Mouse (Mus musculus): Measurements from ENCODE around the gene Cd80.
"Not testable (repeated sequence)": the region's sequence is repeated elsewhere in the genome, so short reads cannot be mapped to it uniquely, and the experiment has no call there.

The Cd80 gene

GRCm38 (mm10) chr16:38474677-38475286 is 19.4 kb downstream of the Cd80 start:
- DNase-seq: no peak

GRCm38 (mm10) chr16:38475681-38476311 is 20.4 kb downstream of the Cd80 start:
- no peak for DNase-seq

GRCm38 (mm10) chr16:38476312-38477240 is 21.2 kb downstream of the Cd80 start:
- DNase-seq: peak in 1 of 2 experiments; percentile 19

DNA sequence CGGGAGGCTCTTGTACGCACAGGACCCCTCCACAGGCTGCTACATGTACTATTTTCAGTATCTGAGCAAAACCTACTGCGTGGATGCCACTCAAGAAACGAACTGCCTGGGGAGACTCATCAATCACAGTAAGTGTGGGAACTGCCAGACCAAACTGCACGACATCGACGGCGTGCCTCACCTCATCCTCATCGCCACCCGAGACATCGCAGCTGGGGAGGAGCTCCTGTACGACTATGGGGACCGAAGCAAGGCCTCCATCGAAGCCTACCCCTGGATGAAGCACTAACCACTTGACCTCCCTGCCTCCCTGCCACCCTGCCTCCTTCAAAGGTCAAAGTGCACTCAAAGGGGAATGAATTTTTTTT is 21.9 kb downstream of the Cd80 start:
- not testable (repeated sequence) for DNase-seq

DNA sequence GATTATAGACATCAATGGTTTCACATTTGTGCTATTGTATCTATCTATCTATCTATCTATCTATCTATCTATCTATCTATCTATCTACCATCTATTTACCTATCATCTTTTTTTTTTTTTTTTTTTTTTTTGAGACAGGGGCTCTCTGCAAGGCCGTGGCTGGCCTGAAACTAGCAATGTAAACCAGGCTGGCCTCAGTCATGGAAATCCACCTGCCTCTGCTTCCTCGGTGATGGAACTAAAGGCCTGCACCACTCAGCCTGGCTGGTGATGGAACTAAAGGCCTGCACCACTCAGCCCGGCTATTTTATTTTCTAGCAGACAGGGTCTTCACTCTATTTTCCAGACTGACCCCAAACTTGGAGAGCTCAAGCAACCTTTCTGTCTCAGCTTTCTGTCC is 22.9 kb downstream of the Cd80 start:
- DNase-seq: no peak

DNA sequence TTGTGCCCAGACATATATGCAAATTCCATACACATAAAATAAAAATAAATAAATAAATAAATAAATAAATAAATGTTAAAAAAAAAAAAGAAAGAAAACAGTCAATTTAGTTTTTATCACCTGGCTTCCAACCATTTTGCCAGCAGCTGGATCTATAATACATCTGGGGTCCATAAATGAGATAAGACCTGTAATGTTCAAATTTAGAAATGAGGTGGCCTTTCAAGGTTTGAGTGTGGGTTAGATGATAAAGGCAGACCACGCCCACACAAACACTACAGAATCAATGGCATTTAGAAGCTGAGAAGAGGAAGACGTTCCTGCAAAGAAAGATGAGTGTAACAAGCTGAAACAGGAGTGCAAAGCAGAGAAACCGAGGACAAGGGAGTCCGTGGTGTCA is 26.0 kb downstream of the Cd80 start:
- DNase-seq: no peak

GRCm38 (mm10) chr16:38482780-38483562 is 27.6 kb downstream of the Cd80 start:
- DNase-seq: peak in 1 of 2 experiments; percentile 20

- DNase-seq: no peak
These were observed 28.4 kb downstream of the Cd80 start for GRCm38 (mm10) chr16:38483582-38484309.

- DNase-seq: no peak
These were observed 37.2 kb downstream of the Cd80 start for GRCm38 (mm10) chr16:38492551-38492950.

GRCm38 (mm10) chr16:38493890-38494289 is 38.5 kb downstream of the Cd80 start:
- peak in 1 of 2 experiments; percentile 30 for DNase-seq

DNA sequence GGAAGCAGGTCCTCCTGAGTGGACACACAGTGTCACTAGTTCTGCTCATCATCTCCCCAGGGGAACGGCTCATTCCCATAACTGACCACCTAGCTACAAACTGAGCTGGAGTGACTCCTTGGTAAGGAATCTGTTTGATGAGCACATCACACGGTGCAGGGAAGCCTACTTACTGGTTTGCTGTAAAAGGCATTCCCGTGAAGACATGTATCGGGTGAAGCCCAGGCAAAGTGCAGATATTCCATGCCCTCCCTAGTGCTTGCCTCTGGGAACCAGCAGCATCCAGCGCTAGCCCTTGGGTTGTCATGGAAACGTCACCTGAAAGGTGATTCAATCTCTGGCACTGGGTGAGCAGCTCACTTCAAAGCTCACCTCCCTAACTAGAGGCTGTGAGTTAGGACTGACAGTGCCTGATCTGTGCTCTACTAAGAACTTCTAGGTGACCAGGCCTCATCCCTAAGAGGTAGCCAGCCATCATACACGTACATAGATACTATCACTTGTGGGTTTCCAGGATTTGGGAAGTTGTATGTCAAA is 41.3 kb downstream of the Cd80 start:
- DNase-seq: no peak

DNA sequence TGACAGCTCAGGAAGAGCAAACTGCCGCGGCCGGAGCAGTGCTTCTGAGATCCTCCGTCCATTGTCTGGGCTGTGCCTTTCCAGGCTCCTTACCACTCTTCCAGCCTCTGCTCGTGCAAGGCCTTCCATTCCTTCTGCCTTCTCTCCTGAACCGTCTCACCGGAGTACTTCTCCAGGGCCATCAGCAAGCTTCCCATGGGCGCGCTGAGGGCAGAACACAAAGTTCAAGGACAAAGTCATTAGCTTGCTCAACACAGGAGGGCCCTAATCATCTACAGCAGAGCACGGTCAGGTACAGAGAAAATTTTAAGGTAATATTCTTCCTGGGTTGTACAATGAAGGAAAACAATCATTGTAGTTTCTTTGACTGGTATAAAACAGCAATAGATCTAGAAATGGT is 47.1 kb downstream of the Cd80 start:
- no peak for DNase-seq

- no peak for DNase-seq
These were observed 48.2 kb downstream of the Cd80 start for GRCm38 (mm10) chr16:38503528-38503927.

DNA sequence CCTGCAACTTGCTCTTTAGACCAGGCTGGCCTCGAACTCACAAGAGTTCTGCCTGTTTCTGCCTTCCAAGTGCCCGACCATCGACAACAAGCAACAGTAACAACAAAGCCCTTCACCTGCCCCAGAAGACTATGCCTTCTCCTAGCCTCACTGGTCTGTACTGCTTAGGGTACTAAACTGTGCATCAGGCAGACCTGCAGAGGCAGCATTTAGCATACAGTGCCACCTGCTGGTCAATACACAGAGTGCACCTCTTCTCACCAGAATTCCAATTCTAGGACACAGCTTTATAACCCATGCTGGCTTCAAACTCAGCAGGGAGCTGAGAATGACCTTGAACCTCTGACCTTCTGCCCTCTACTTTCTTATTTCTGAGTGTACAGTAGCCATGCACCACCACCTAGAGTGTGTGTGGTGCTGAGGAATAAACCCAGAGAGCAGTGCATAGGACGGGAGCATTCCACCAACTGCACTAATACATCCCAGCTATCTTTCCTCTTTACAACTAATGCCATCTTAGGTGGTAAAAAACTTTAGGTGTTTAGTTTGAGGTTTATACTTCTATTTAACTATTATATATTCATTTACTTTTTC is 50.8 kb downstream of the Cd80 start:
- peak; percentile 44 to 59 for DNase-seq

DNA sequence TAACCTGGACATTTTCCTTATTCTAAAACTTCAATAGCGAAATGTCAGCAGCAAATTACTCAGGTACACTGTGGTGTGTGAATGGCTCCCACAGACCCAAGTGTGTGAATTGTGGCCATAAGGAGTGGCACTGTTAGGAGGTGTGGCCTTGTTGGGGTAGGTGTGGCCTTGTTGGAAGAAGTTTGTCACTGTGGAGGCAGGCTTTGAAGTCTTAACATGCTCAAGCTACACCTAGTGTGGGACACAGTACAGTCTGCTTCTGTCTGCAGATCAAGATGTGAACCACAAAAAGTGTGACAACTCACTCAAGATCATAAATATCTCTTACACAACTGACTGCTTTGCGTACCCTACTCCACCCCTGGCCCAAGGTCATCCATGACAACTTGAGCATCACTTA is 55.5 kb downstream of the Cd80 start:
- DNase-seq: no peak

GRCm38 (mm10) chr16:38519140-38519539 is 63.8 kb downstream of the Cd80 start:
- no peak for DNase-seq

GRCm38 (mm10) chr16:38521211-38521987 is 66.0 kb downstream of the Cd80 start:
- DNase-seq: no peak

GRCm38 (mm10) chr16:38522129-38523084 is 67.0 kb downstream of the Cd80 start, which contains the start of gene Timmdc1:
TSS of gene Timmdc1 (minus strand) at chr16:38522663.
- peak; percentile 96 to 97 for DNase-seq

DNA sequence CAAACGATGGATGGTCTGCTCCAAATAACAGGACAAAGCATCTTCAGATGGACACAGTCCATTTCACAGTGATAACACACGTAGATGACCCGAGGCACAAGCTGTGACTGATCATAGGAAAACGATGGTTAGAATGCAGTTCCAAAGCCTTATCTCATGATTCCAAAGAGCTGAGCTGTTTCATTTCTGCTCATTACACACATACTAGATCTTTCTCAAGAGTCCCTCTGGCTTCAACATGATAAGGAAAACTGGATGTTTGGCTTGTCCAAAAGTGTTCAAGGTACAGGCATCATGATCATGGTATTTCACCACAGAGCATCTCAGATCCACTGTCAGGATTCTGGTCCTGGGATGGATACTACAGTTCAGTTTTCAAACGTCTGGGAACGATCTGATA is 70.9 kb downstream of the Cd80 start:
- DNase-seq: no peak

Data from kidney, adult 8-10 months (tissue).